Mouse (Mus musculus) C2C12 (cell line): ENCODE results near the gene Dhx30.

Experiments used
- CEBPB ChIP-seq: IDR thresholded peaks from one replicate; pipeline ENCODE4 v1.6.1; 2011; ENCODE audit warnings: low read depth, mild to moderate bottlenecking, control low read depth, moderate library complexity
- CTCF ChIP-seq: IDR thresholded peaks from one replicate; pipeline ENCODE4 v1.5.1; 2011; ENCODE audit not compliant: control insufficient read depth, insufficient read depth, insufficient read length
- MYOD1 ChIP-seq: IDR thresholded peaks from one replicate; pipeline ENCODE4 v1.6.1; 2011; ENCODE audit warnings: low read depth; ENCODE audit not compliant: control insufficient read depth, insufficient read length

DNA sequence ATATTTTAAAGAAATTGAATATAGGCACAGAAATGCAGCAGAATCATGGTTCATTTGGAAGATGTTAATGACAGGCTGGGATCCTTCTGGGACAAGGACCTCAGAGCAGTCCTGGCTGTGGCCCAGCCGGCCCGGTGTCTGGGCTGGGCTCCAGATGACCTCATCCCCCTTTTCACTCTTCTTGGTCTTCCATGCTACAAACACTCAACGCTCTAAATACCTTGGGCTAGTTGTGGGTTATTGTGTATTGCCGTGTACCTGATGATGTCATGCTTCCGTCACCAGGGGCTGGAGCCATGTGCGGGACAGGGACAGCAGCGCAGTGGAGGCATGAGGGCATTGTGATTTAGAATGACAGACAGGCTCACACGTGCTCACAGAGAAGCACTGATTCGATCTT, 47.3 kb downstream of the Dhx30 start:
- TF ChIP-seq CEBPB, result no peak
- no peak for TF ChIP-seq CTCF
- TF ChIP-seq MYOD1, result no peak
